Mouse (Mus musculus) forebrain, postnatal 0 days (tissue): ENCODE measurements around the gene Endou. TPM values are rescaled to one million over a fixed set of nuclear protein-coding genes. Genes with fewer than 3 reads are reported as not detected.

Experiments used
- ATAC-seq: fragments of 200-750 bp; cut with Nextera tagmentation; 2 replicates; pipeline ENCODE4 v1.8.0; 2017; ENCODE audit warnings: mild to moderate bottlenecking, moderate library complexity
- DNase-seq: peaks from one replicate; pipeline ENCODE4 v3.0.0-alpha.2; 2015
- H3K27ac ChIP-seq: fragments of 300-500 bp; sonication (generic); 2 replicates; pipeline ENCODE4 v1.5.1; 2014; ENCODE audit warnings: low read depth, mild to moderate bottlenecking, antibody characterized with exemption, low read length, moderate library complexity, mixed read lengths
- H3K27me3 ChIP-seq: fragments of 300-500 bp; sonication (generic); 2 replicates; pipeline ENCODE4 v1.6.1; 2014; ENCODE audit warnings: mild to moderate bottlenecking, low read length, mixed read lengths; ENCODE audit not compliant: insufficient read depth
- H3K36me3 ChIP-seq: fragments of 300-500 bp; sonication (generic); 2 replicates; pipeline ENCODE4 v1.6.1; 2014; ENCODE audit warnings: mild to moderate bottlenecking, moderate library complexity; ENCODE audit not compliant: insufficient read depth
- H3K4me1 ChIP-seq: fragments of 300-500 bp; sonication (generic); 2 replicates; pipeline ENCODE4 v1.6.1; 2014; ENCODE audit warnings: antibody characterized with exemption; ENCODE audit not compliant: insufficient read depth
- H3K4me2 ChIP-seq: fragments of 300-500 bp; sonication (generic); 2 replicates; pipeline ENCODE4 v1.6.1; 2014; ENCODE audit warnings: low read depth, mild to moderate bottlenecking, moderate library complexity
- H3K4me3 ChIP-seq: fragments of 300-500 bp; sonication (generic); 2 replicates; pipeline ENCODE4 v1.5.1; 2014; ENCODE audit warnings: low read depth, low read length, mixed read lengths
- H3K9ac ChIP-seq: fragments of 300-500 bp; sonication (generic); 2 replicates; pipeline ENCODE4 v1.6.1; 2014; ENCODE audit warnings: mild to moderate bottlenecking
- H3K9me3 ChIP-seq: fragments of 300-500 bp; sonication (generic); 2 replicates; pipeline ENCODE4 v1.6.1; 2016; ENCODE audit warnings: low read length
- CTCF ChIP-seq: sonication (generic); IDR thresholded peaks from 2 replicates; pipeline ENCODE4 v1.5.1; 2016; ENCODE audit warnings: antibody characterized with exemption, control low read depth, low read depth
- WGBS: fragments of 180-500 bp; shearing (Covaris S2); extraction: QIAGEN DNeasy Blood & Tissue Kit; methylation state at CpG from one replicate; pipeline ENCODE4 v1.1.7; 2014; 5-methylcytosine and 5-hydroxymethylcytosine counted together
- polyA plus RNA-seq: library from polyadenylated mRNA; unstranded; fragments of >200 nt; fragmentation: Nextera tagmentation; extraction: Ambion mirVana; gene quantifications from 2 replicates; pipeline ENCODE4 v1.2.1, GENCODE M21; 2015
- total RNA-seq: library from RNA; depleted of rRNA; stranded (reverse); fragments of >200 nt; gene quantifications from 2 replicates; pipeline ENCODE4 v1.2.3, GENCODE M21; 2014

The Endou gene
- total and polyA plus RNA-seq, 2 experiments from 2014 or later, result 0.14 to 0.34 TPM

DNA sequence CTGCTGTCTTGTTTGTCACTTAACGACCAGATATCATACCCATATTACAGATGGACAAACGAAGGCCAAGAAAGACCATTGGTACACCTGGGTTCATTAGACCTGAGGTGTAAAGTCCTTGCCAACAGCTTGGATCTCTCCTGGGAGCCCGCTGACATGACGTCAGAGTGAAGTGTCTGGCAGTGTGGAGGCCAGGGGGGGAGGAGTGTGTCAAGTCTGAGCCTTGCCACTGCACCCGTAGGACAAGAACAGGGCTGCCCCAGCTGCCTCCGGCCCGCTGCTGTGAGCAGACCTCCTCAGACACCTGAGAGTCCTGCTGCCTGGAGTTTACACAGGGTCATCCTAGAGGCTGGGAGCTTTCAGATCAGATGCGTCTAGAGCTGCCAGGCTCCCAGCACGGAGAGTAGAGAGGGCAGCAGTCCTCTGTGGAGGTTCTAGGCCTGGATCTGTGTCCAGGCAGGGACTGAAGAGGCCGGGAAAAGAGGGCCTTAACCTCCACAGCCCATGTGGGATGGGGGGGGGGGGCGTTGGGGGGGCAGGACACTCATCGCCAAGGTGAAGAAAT is 12.9 kb upstream of the Endou start:
- ATAC-seq (no peak; the same call in 1 of the 2 replicates), DNase-seq (no peak)
- H3K4me3 ChIP-seq, result no peak overlapping the region
- H3K4me1 ChIP-seq, result no peaks in the 10 kb centered on the region
- no peaks in the 10 kb centered on the region for H3K27me3 ChIP-seq
- TF ChIP-seq CTCF, result no peak
- no peak overlapping the region for H3K9ac ChIP-seq
- no peak overlapping the region for H3K4me2 ChIP-seq
- H3K27ac ChIP-seq, result no peak overlapping the region
- 77% methylated on average over 12 of the region's 12 CpGs for WGBS
- H3K9me3 ChIP-seq, result no peaks in the 10 kb centered on the region
- H3K36me3 ChIP-seq, result peaks cover 5% of the 10 kb centered on the region; the same call in 1 of the 2 replicates

DNA sequence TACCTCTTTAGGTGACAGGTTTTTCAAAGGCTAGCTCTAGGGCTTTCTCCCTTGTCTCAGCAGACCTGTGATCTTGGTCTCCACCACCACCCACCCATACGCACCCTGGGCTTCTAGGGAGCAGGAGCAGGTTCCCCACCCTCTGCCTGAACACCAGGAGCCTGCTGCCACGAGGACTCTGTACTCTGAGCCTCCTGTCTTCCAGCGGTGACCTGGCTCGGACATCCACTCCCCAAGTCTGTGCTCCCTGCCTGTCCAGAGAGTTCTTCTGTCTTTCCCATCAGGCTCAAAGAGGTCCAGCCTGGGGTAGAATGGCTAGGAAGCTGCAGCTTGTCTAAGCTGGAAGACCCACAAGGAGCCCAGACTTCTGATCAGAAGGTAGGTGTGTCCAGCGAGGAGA is 12.1 kb upstream of the Endou start:
- H3K4me1 ChIP-seq, result no peaks in the 10 kb centered on the region
- H3K27ac ChIP-seq, result no peak overlapping the region
- no peaks in the 10 kb centered on the region for H3K9me3 ChIP-seq
- ATAC-seq (no peak), DNase-seq (no peak)
- no peaks in the 10 kb centered on the region for H3K27me3 ChIP-seq
- no peak overlapping the region for H3K4me2 ChIP-seq
- H3K36me3 ChIP-seq, result peaks cover 5% of the 10 kb centered on the region; the same call in 1 of the 2 replicates
- WGBS, result 83% methylated on average over 5 of the region's 5 CpGs
- no peak overlapping the region for H3K4me3 ChIP-seq
- no peak for TF ChIP-seq CTCF
- H3K9ac ChIP-seq, result no peak overlapping the region

DNA sequence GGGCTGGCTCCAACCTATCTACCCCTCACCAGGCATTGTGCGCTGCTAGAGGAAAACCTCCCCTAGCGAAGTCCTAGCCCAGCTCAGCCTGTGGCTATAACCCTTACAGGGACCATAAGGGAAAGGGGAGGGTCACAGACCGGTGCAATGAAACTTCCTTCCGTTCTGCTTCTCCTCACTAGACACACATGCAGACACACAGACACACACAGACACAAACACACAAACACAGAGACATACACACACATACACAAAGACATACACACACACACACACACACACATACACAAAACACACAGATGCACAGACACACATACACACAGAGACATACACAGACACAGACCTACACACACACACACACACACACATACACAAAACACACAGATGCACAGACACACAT is 11.5 kb upstream of the Endou start:
- Histone ChIP-seq H3K9ac (no peak overlapping the region), H3K27ac (0 out of 2 replicates have a peak overlapping the region, but pooled peaks have one; percentile 15), H3K4me2 (no peak overlapping the region), H3K4me1 (no peaks in the 10 kb centered on the region), H3K27me3 (no peaks in the 10 kb centered on the region), H3K9me3 (no peaks in the 10 kb centered on the region), H3K4me3 (no peak overlapping the region), H3K36me3 (peaks cover 5% of the 10 kb centered on the region; the same call in 1 of the 2 replicates)
- DNase-seq, result no peak
- no peak for TF ChIP-seq CTCF
- 59% methylated on average over 4 of the region's 4 CpGs for WGBS
- ATAC-seq, result no peak

DNA sequence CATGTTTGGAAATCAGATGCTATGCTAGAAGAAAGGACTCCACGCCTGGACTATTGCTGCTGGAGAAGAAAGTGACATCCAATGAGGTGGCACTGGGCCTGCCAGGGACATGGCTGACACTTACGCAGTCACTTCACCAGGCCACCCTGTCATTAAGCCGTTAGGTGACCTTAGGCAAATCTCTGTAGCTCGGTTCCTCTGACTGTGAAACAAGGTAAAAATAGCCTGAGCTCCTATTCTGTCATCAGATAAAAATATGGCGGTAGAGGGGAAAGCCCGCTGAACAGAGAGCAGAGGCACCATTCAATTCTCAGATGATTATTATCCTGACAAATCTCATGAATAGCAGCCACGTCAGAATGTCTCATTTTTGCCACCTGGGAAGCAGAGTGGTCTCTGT is 10.9 kb upstream of the Endou start:
- no peak for DNase-seq
- peaks cover 4% of the 10 kb centered on the region; the same call in 1 of the 2 replicates for H3K36me3 ChIP-seq
- 59% methylated on average over 7 of the region's 7 CpGs for WGBS
- no peak for TF ChIP-seq CTCF
- H3K4me2 ChIP-seq, result no peak overlapping the region
- H3K4me3 ChIP-seq, result no peak overlapping the region
- no peaks in the 10 kb centered on the region for H3K27me3 ChIP-seq
- no peak overlapping the region for H3K9ac ChIP-seq
- 0 out of 2 replicates have a peak overlapping the region, but pooled peaks have one; percentile 15 for H3K27ac ChIP-seq
- ATAC-seq, result no peak; the same call in 1 of the 2 replicates
- no peaks in the 10 kb centered on the region for H3K9me3 ChIP-seq
- H3K4me1 ChIP-seq, result no peaks in the 10 kb centered on the region

DNA sequence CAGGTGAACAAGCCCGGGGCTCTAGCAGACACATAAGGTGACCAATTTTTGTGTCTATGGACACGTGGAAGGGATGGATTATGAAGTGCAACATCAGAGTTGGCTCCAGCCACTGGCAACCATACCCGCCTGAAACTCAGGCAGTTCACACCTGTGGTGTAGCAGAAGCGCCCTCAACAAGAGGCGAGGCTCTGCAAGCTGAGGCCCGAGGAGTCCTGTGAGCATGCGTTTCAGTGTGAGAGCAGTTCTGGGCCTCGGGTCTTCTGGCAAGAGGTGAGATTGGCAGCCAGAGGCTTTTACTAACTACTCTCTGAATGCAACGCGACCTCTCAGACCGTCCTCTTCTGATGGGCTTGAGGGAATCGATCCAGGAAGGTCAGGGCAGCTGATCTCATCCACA is 10.5 kb upstream of the Endou start:
- H3K4me2 ChIP-seq, result no peak overlapping the region
- H3K27ac ChIP-seq, result no peak overlapping the region
- no peak for ATAC-seq
- no peak for TF ChIP-seq CTCF
- DNase-seq, result no peak
- no peaks in the 10 kb centered on the region for H3K27me3 ChIP-seq
- peaks cover under 1% of the 10 kb centered on the region; the same call in 1 of the 2 replicates for H3K36me3 ChIP-seq
- H3K4me1 ChIP-seq, result no peaks in the 10 kb centered on the region
- H3K9me3 ChIP-seq, result no peaks in the 10 kb centered on the region
- no peak overlapping the region for H3K4me3 ChIP-seq
- H3K9ac ChIP-seq, result no peak overlapping the region
- WGBS, result 85% methylated on average over 12 of the region's 12 CpGs

DNA sequence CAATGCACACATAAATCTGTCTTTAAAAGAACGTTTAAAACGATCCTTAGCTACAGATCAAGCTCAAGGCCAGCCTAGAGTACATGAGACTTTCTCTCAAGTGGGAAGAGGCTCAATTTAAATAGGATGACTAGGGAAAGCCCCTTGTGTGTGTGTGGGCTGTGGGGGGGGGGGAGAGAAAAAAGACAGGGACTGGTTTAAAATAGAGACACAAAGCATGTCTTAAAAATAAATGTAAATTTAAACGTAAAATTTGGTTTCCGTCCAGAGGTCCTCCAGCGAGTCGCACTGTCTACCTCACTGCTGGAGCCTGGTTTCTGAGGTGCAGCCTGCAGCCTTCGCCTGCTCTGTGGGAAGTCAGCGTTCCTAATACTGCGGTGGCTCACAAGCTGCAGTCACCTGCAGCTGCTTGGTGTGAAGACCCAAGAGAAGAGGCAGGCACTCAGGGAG is 9.2 kb upstream of the Endou start:
- no peak for ATAC-seq
- Histone ChIP-seq H3K4me3 (no peak overlapping the region), H3K4me2 (no peak overlapping the region), H3K9ac (no peak overlapping the region), H3K27ac (no peak overlapping the region), H3K27me3 (no peaks in the 10 kb centered on the region), H3K4me1 (no peaks in the 10 kb centered on the region), H3K36me3 (no peaks in the 10 kb centered on the region), H3K9me3 (no peaks in the 10 kb centered on the region)
- no peak for DNase-seq
- WGBS, result 89% methylated on average over 9 of the region's 9 CpGs
- no peak for TF ChIP-seq CTCF

DNA sequence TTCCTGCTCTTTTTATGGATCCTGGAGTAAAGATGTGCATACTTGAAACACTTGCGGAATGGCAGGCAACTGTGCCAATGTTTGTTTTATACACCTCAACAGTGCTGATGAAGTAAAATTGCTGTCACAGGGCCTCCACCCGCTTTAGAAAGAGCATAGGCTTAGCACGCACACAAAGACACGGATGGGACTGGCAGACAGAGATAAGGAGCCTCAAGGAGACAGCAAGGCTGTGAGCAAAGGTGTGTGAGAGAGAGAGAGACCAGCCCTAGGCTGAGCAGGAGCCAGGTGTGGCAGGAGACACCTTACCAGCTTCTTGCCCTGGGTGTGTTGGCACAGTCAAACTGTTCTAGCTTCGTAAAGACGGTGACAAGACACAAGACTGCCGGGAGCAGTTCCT is 7.8 kb upstream of the Endou start:
- DNase-seq, result no peak
- no peak for ATAC-seq
- no peak overlapping the region for H3K4me3 ChIP-seq
- no peaks in the 10 kb centered on the region for H3K36me3 ChIP-seq
- H3K9me3 ChIP-seq, result no peaks in the 10 kb centered on the region
- H3K4me2 ChIP-seq, result no peak overlapping the region
- no peak overlapping the region for H3K27ac ChIP-seq
- H3K4me1 ChIP-seq, result no peaks in the 10 kb centered on the region
- no peak for TF ChIP-seq CTCF
- no peaks in the 10 kb centered on the region for H3K27me3 ChIP-seq
- WGBS, result 92% methylated on average over 7 of the region's 7 CpGs
- no peak overlapping the region for H3K9ac ChIP-seq
